Mouse (Mus musculus): ENCODE measurements around the gene Tenm4.

DNA sequence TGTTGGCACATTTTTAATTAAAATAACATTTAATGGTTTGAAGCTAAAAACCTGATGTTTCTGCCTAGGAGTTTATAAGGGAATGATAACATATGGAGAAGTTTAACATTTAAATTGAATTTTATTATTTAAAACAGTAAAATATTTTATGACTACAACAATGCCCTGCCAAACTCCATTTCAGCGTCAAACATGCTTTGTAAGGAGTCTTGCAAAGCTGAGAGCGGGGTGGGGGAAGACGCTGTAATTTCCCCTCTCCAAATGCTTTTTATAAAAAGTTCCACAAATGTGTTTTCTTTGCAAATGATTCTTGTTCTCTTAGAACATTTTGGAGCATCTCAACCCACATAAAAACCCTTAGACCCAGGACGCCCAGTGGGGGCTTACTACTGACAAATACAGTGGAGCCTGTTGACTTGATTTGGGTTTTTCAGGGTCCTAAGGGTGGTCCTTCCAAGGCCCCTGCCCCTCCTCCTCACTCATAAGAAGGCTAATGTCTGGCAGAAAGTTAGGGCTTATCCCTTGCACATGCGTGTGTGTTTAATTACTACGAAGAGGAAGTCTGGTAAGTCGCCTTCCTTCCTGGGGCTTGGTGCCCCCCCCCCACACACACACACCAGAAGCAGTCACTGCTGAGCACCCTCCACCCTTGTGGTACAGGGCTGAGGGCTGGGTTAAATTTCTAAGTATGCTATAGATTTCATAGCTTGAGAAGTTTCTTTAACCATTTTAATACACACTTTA is 563.4 kb downstream of the Tenm4 start:
- TF ChIP-seq CTCF (IDR thresholded peaks at IDR 0.05; ENCODE audit: low read depth) (no peak), EP300 (IDR thresholded peaks at IDR 0.05; ENCODE audit: low read depth) (no peak)

Data from heart, postnatal 0 days (tissue).